ENCODE assay signal across 8 mouse cellular contexts in the genomic region with DNA sequence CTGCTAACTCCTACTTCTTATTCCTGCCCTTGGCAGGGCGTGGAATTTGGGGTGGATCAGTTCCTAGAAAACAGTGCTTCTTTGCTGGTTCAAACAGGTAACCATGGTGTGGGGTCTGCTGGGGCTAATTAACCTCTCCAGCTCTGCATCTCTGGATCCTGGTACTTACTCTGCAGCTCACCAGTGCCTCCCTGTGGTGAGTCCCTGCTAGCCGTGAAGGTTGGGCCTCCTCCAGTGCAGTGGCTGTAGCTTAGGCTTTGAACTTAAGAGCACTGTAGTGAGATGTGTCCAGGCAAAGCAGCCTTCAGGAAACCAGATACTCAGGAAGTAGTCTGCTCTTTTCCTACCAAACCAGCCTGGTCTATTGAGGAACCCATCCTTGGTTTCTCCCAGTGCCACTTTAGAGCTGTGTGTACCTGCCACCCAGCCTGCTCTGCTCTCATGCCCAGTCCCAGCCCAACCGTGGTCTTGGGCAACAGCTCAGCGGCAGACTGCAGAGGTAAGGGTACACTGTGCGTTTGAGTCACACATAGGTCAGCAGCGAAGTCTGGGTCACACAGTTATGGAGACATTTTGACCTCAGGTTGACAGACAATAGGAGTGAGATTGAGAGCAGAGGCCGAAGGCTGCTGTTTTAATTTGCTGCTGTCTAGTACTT.
A peak's percentile ranks its signal among the peaks of the same experiment; 100 is the strongest.
DNase-seq lines count a peak whose midpoint lies in the region; ATAC-seq and TF ChIP-seq lines count a peak whose summit lies in the region.

No protein-coding gene starts in this region.

- H3K4me2 ChIP-seq in liver, embryonic 14.5 days (ENCODE audit: low read depth) = no peak overlapping the region
- no peak overlapping the region for H3K4me2 ChIP-seq in neural tube, embryonic 13.5 days
- H3K4me2 ChIP-seq in stomach, postnatal 0 days (replicated peaks; ENCODE audit: low read depth) = no peak overlapping the region

- no peak overlapping the region for H3K9ac ChIP-seq in liver, embryonic 14.5 days (replicated peaks)
- H3K9ac ChIP-seq in neural tube, embryonic 13.5 days = no peak overlapping the region
- no peak overlapping the region for H3K9ac ChIP-seq in stomach, postnatal 0 days (ENCODE audit: low read length)

- peaks cover 0 to 8% of the 10 kb centered on the region in 2 experiments; a peak in 2 of 4 replicates for H3K4me1 ChIP-seq in liver, embryonic 14.5 days (replicated peaks; ENCODE audit: control insufficient read depth in 2 of 2, insufficient read depth in 2 of 2, low read length in 1 of 2)
- H3K4me1 ChIP-seq in neural tube, embryonic 13.5 days (replicated peaks) = no peaks in the 10 kb centered on the region
- no peaks in the 10 kb centered on the region for H3K4me1 ChIP-seq in stomach, postnatal 0 days (replicated peaks; ENCODE audit: control insufficient read depth, insufficient read depth)

- ATAC-seq in liver, embryonic 14.5 days (ENCODE audit: insufficient read depth) = no peak
- peak; percentile 67; the same call in 1 of the 2 replicates for ATAC-seq in neural tube, embryonic 13.5 days (ENCODE audit: low read depth)
- ATAC-seq in stomach, postnatal 0 days (ENCODE audit: low FRiP score, low TSS enrichment) = peak; percentile 68

- peak; percentile 73 for DNase-seq in CD4-positive helper T cell, adult 2 months (ENCODE audit: low read depth, low spot score)
- peak; percentile 22 to 46 for DNase-seq in adrenal gland, postnatal 4 days (ENCODE audit: low spot score in 2 of 2)
- DNase-seq in fibroblast of lung, adult 2 months (ENCODE audit: low read depth) = peak; percentile 33
- DNase-seq in heart, postnatal 10 days = peak; percentile 79 to 84
- peak; percentile 82 to 91 for DNase-seq in kidney, postnatal 36 days
- DNase-seq in liver, embryonic 14.5 days (ENCODE audit: low read depth in 3 of 3, low spot score in 3 of 3) = peak in 2 of 3 experiments; percentile 7 to 16
- peak; percentile 80 for DNase-seq in stomach, postnatal 0 days (ENCODE audit: low spot score)

- no peak overlapping the region for H3K27ac ChIP-seq in liver, embryonic 14.5 days
- no peak overlapping the region for H3K27ac ChIP-seq in neural tube, embryonic 13.5 days (replicated peaks)
- no peak overlapping the region for H3K27ac ChIP-seq in stomach, postnatal 0 days (replicated peaks)

- intact Hi-C loops in heart, postnatal 10 days (cut with DNase I) = loop anchor here (1.0 to 2.0 kb wide), 3 partner anchors 51 to 161 kb away; a partner anchor contains a TSS

- no peaks in the 10 kb centered on the region for H3K36me3 ChIP-seq in liver, embryonic 14.5 days (replicated peaks; ENCODE audit: control insufficient read depth, insufficient read depth, low read depth)
- H3K36me3 ChIP-seq in neural tube, embryonic 13.5 days = no peaks in the 10 kb centered on the region
- H3K36me3 ChIP-seq in stomach, postnatal 0 days (ENCODE audit: control insufficient read depth, insufficient read depth, low read length) = no peaks in the 10 kb centered on the region; the same call in 1 of the 2 replicates

- peak; percentile 80 for TF ChIP-seq CTCF in liver, embryonic 14.5 days (IDR thresholded peaks at IDR 0.05; ENCODE audit: low read depth)
- TF ChIP-seq CTCF in stomach, postnatal 0 days (IDR thresholded peaks at IDR 0.05; ENCODE audit: low read depth) = peak; percentile 92

- TF ChIP-seq EP300 in liver, embryonic 14.5 days (IDR thresholded peaks at IDR 0.05; ENCODE audit: low read depth) = no peak
- no peak for TF ChIP-seq EP300 in stomach, postnatal 0 days (optimal IDR thresholded peaks at IDR 0.05)

- WGBS in liver, embryonic 14.5 days (ENCODE audit: insufficient replicate concordance) = 50% methylated on average over 7 of the region's 7 CpGs
- 69% methylated on average over 7 of the region's 7 CpGs for WGBS in neural tube, embryonic 13.5 days
- WGBS in stomach, postnatal 0 days = 71% methylated on average over 7 of the region's 7 CpGs

- no peaks in the 10 kb centered on the region for H3K27me3 ChIP-seq in liver, embryonic 14.5 days (ENCODE audit: control insufficient read depth, insufficient read depth, low read length)
- H3K27me3 ChIP-seq in neural tube, embryonic 13.5 days = no peaks in the 10 kb centered on the region
- H3K27me3 ChIP-seq in stomach, postnatal 0 days (ENCODE audit: control insufficient read depth, insufficient read depth, low read length) = no peaks in the 10 kb centered on the region

- H3K9me3 ChIP-seq in liver, embryonic 14.5 days (ENCODE audit: control insufficient read depth, low read length) = no peaks in the 10 kb centered on the region
- no peaks in the 10 kb centered on the region for H3K9me3 ChIP-seq in neural tube, embryonic 13.5 days
- no peaks in the 10 kb centered on the region for H3K9me3 ChIP-seq in stomach, postnatal 0 days (ENCODE audit: control insufficient read depth, low read length)

- H3K4me3 ChIP-seq in liver, embryonic 14.5 days (ENCODE audit: insufficient read depth in 1 of 2, low read depth in 2 of 2, low read length in 2 of 2) = no peak overlapping the region
- H3K4me3 ChIP-seq in neural tube, embryonic 13.5 days = no peak overlapping the region
- H3K4me3 ChIP-seq in stomach, postnatal 0 days (ENCODE audit: low read depth, low read length) = no peak overlapping the region

Comparison
In these comparisons a context has a peak if more than half of its experiments do, and no peak if none do; other contexts are left out.
1. DNase-seq: peak in every context shown above with its lines; median percentile 86 in kidney, postnatal 36 days; 82 in heart, postnatal 10 days; 80 in stomach, postnatal 0 days; 73 in CD4-positive helper T cell, adult 2 months; 34 in adrenal gland, postnatal 4 days; 33 in fibroblast of lung, adult 2 months; 12 in liver, embryonic 14.5 days.